Mouse (Mus musculus) C2C12 (cell line): ENCODE results near the gene Epx. TPM values are rescaled to one million over a fixed set of nuclear protein-coding genes. Genes with fewer than 3 reads are reported as not detected.
A peak's percentile ranks its signal among the peaks of the same experiment; 100 is the strongest.
"Not testable (repeated sequence)": the region's sequence is repeated elsewhere in the genome, so short reads cannot be mapped to it uniquely, and the experiment has no call there.

Source experiments
- H3K27me3 ChIP-seq: one replicate; pipeline ENCODE4 v1.6.1; 2011; ENCODE audit not compliant: control insufficient read depth, insufficient read depth, insufficient read length
- H3K36me3 ChIP-seq: one replicate; pipeline ENCODE4 v1.6.1; 2011; ENCODE audit not compliant: control insufficient read depth, insufficient read depth
- H3K4me3 ChIP-seq: one replicate; pipeline ENCODE4 v1.5.1; 2011; ENCODE audit warnings: mild to moderate bottlenecking, control low read depth; ENCODE audit not compliant: poor library complexity, insufficient read depth, severe bottlenecking
- H3K79me2 ChIP-seq: one replicate; pipeline ENCODE4 v1.6.1; 2011; ENCODE audit not compliant: control insufficient read depth, insufficient read depth
- H3K79me3 ChIP-seq: one replicate; pipeline ENCODE4 v1.6.1; 2011; ENCODE audit warnings: low read depth, control low read depth
- H3ac ChIP-seq: one replicate; pipeline ENCODE3; 2011; ENCODE audit warnings: low read depth; ENCODE audit not compliant: control insufficient read depth, insufficient read length
- CEBPB ChIP-seq: IDR thresholded peaks from one replicate; pipeline ENCODE4 v1.6.1; 2011; ENCODE audit warnings: low read depth, mild to moderate bottlenecking, control low read depth, moderate library complexity
- CTCF ChIP-seq: IDR thresholded peaks from one replicate; pipeline ENCODE4 v1.5.1; 2011; ENCODE audit not compliant: control insufficient read depth, insufficient read depth, insufficient read length
- FOSL1 ChIP-seq: IDR thresholded peaks from one replicate; pipeline ENCODE4 v1.8.0; 2011; ENCODE audit warnings: mild to moderate bottlenecking, low read length; ENCODE audit not compliant: poor library complexity, insufficient read depth, severe bottlenecking
- MAX ChIP-seq: IDR thresholded peaks from one replicate; pipeline ENCODE4 v1.6.1; 2011; ENCODE audit warnings: mild to moderate bottlenecking, control low read depth
- MYOD1 ChIP-seq: IDR thresholded peaks from one replicate; pipeline ENCODE4 v1.6.1; 2011; ENCODE audit warnings: low read depth; ENCODE audit not compliant: control insufficient read depth, insufficient read length
- MYOG ChIP-seq: IDR thresholded peaks from one replicate; pipeline ENCODE4 v1.6.1; 2011; ENCODE audit not compliant: control insufficient read depth, insufficient read length; ENCODE audit errors: extremely low read depth
- USF1 ChIP-seq: IDR thresholded peaks from one replicate; pipeline ENCODE4 v1.6.1; 2011; ENCODE audit warnings: low read depth, mild to moderate bottlenecking, control low read depth, moderate library complexity
- polyA plus RNA-seq: library from polyadenylated mRNA; unstranded; fragments of >200 nt; fragmentation: generic; extraction: Trizol; gene quantifications from one replicate; pipeline ENCODE4 v1.2.1, GENCODE M21; 2012; ENCODE audit warnings: missing spikeins

Gene Epx
- polyA plus RNA-seq, 1 experiment: not detected

DNA sequence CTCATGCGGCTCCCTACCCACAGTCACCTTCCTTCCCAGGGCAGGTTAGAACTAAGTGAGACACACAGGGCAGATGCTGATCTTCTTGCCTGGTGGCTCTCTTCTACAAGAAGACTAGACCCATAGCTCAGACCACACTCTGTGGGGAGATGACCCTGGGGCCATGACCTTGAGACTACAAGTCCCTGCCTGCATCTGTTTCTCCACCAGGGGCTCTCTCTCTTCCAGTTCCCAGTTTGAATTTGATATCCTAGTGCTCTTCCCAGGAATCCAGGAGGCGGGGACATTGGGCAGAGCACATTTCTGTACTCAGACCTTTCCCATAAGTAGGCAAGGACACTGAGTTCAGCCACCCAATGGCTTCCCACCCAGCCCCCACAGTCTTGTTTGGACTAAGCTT is 5.2 kb downstream of the Epx start:
- no peaks in the 10 kb centered on the region for H3K79me2 ChIP-seq
- no peak overlapping the region for H3ac ChIP-seq
- H3K36me3 ChIP-seq: no peaks in the 10 kb centered on the region
- H3K4me3 ChIP-seq: no peak overlapping the region
- H3K79me3 ChIP-seq: no peaks in the 10 kb centered on the region
- peaks cover 50% of the 10 kb centered on the region for H3K27me3 ChIP-seq
- no peak for TF ChIP-seq CEBPB
- no peak for TF ChIP-seq CTCF
- no peak for TF ChIP-seq MAX
- no peak for TF ChIP-seq FOSL1
- no peak for TF ChIP-seq USF1
- TF ChIP-seq MYOG: no peak
- TF ChIP-seq MYOD1: no peak

DNA sequence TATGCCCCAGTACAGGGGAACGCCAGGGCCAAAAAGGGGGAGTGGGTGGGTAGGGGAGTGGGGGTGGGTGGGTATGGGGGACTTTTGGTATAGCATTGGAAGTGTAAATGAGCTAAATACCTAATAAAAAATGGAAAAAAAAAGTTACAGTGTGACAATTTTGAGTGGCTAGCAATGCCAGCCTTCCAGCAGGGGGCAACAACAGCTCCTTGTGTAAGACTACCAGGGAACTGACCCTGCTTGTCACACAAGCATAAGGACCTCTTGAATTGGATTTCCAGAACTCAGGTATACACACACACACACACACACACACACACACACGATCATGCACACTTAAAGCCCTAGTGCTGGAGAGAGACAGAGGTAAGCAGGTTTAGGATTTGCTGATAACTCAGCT is 8.4 kb downstream of the Epx start:
- not testable (repeated sequence) for H3K36me3 ChIP-seq, H3K79me2 ChIP-seq, H3ac ChIP-seq, H3K79me3 ChIP-seq, H3K4me3 ChIP-seq
- H3K27me3 ChIP-seq: peaks cover 25% of the 10 kb centered on the region

DNA sequence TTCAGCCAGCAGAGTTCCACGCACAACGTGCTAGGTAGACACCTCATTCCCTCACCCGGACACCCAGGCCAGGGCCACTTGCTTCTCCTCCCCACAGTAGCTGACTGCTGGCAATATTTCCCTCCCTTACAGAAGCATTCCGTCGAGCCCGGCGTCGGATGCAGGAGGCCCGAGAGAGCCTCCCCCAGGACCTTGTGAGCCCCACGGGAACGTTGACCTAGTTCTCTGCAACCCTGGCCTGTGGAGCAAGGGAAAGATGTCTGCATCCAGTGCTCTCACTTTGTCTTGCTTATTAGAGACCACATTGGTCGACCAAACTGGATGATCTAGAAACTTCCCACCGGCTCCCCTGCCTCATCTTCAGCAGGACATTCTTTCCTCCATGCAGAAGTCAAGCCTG is 12.5 kb downstream of the Epx start:
- no peak for TF ChIP-seq MYOD1
- TF ChIP-seq CEBPB: no peak
- no peak for TF ChIP-seq FOSL1
- TF ChIP-seq MYOG: no peak
- no peak for TF ChIP-seq MAX
- TF ChIP-seq CTCF: no peak
- no peak for TF ChIP-seq USF1
- Histone ChIP-seq H3K79me2 (no peaks in the 10 kb centered on the region), H3K79me3 (no peaks in the 10 kb centered on the region), H3K4me3 (no peak overlapping the region), H3K27me3 (no peaks in the 10 kb centered on the region), H3ac (no peak overlapping the region), H3K36me3 (peaks cover 6% of the 10 kb centered on the region)

DNA sequence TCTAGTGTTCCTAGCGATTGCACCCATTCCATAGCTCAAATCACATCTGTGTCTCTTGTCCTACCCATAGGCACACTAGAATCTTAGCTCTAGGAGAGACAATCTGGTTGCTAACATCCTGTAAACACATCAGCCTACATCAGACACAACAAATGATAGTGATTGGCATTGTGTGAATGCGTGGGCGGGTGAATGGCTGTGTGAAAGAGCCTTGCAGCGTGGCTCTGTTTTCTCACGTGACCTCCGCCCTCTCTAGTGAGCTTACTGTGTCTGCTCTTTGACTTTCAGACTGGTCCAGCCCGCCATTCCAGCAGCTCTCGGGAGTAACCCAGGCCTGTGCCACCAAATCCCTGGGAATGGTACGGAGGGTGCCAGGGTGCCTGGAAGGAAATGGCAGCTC is 14.9 kb downstream of the Epx start:
- Histone ChIP-seq H3ac (no peak overlapping the region), H3K4me3 (no peak overlapping the region), H3K36me3 (peaks cover 6% of the 10 kb centered on the region), H3K79me2 (no peaks in the 10 kb centered on the region), H3K27me3 (no peaks in the 10 kb centered on the region), H3K79me3 (no peaks in the 10 kb centered on the region)
- no peak for TF ChIP-seq CEBPB
- TF ChIP-seq FOSL1: no peak
- TF ChIP-seq MYOD1: no peak
- TF ChIP-seq CTCF: no peak
- no peak for TF ChIP-seq USF1
- TF ChIP-seq MYOG: no peak
- TF ChIP-seq MAX: no peak

DNA sequence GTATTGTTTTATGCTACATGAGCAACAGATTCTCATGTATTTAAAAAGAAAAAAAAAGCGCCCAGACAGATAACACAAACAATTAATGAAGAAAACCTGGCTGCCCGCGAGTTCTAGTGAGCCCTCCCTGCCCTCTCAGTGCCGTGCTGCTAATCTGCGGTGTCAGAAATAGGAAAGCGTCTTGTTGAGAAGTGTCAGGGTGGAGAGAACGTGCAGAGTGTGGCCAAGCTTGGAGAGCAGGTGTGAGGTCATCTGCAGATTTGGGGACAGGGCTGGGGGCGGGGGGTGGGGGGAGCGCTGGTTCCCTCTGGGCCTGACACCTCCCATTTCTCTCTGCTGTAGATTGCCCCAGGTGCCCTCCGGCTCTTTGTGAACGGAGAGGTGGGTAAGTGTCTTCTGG is 16.1 kb downstream of the Epx start:
- Histone ChIP-seq H3K4me3 (no peak overlapping the region), H3ac (no peak overlapping the region), H3K36me3 (peaks cover 6% of the 10 kb centered on the region), H3K79me3 (no peaks in the 10 kb centered on the region), H3K79me2 (no peaks in the 10 kb centered on the region), H3K27me3 (no peaks in the 10 kb centered on the region)
- TF ChIP-seq CTCF (no peak), CEBPB (no peak), MYOG (no peak), MYOD1 (no peak), FOSL1 (no peak), USF1 (no peak), MAX (no peak)

DNA sequence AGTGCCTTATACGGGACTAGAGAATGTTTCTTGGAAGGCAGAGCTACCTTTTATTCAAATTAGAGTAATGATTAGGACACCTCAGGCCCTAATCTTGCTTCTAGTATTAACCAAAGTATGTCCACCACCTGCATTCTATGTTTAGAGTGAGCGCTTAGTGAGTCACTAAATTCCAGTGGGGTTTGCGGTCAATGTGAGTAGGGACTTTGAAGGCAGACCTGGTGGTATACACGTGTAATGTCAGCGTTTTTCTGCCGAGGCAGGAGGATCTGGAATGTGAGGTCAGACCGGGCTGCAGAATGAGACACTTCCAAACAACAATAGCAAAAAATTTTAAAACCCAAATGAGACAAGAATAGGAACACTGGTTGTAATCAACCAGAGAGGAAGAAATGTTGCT is 20.8 kb downstream of the Epx start:
- Histone ChIP-seq H3K79me2 (no peaks in the 10 kb centered on the region), H3K4me3 (no peak overlapping the region), H3ac (no peak overlapping the region), H3K27me3 (no peaks in the 10 kb centered on the region), H3K36me3 (no peaks in the 10 kb centered on the region), H3K79me3 (no peaks in the 10 kb centered on the region)
- TF ChIP-seq CEBPB: no peak
- TF ChIP-seq MAX: peak; percentile 75
- TF ChIP-seq MYOD1: no peak
- TF ChIP-seq FOSL1: peak; percentile 55
- TF ChIP-seq MYOG: no peak
- no peak for TF ChIP-seq USF1
